13 mouse cellular contexts compared by ENCODE assay signal in the genomic region with DNA sequence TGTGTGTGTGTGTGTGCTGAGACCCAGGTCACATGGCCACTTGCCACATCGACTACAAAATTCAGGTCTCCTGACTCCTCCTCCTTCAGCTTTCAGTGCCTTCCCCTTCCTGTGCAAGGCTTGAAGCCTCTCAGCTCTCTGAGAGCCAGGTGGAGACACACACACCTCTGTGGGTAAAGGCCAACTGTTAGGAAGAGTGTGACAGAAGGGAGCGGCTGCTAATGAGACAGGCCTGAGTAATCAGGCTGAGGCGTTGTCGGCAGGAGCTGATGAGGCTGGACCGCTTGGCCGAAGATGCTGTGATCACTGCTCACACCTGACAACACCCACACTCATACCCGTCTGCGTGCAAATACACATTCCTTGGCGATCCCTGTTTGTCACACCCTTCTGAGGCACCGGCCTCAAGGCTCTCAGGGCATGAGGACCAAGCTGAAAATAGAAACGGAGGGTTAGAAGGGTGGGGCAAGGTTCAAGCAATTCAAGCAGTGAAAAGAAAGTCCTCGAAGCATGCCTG.
DNase-seq lines count a peak whose midpoint lies in the region; ATAC-seq and TF ChIP-seq lines count a peak whose summit lies in the region.
"Had no signal": no experiment of that assay in that cellular context is flagged by ENCODE, and none has a peak within 500 bp of the region (broad histone marks: within the 10 kb centered on the region; RNA-seq: fewer than 3 reads in every experiment).

No protein-coding gene starts in this region.

- 44% methylated on average over 12 of the region's 12 CpGs for WGBS in heart, embryonic 13.5 days
- 93% methylated on average over 12 of the region's 12 CpGs for WGBS in forebrain, embryonic 10.5 days
- 85% methylated on average over 12 of the region's 12 CpGs for WGBS in hindbrain, postnatal 0 days
- WGBS in forebrain, embryonic 16.5 days: 84% methylated on average over 12 of the region's 12 CpGs

- ATAC-seq in heart, embryonic 13.5 days (ENCODE audit: extremely low read depth, insufficient number of reproducible peaks, low FRiP score, low TSS enrichment): no peak
- no peak for ATAC-seq in hindbrain, postnatal 0 days
- no peak for ATAC-seq in forebrain, embryonic 16.5 days
- ATAC-seq: forebrain, embryonic 13.5 days had no signal

- no peak for DNase-seq in heart, adult 9 months (ENCODE audit: low spot score in 2 of 2)
- peak; percentile 74 for DNase-seq in brain, adult 2 months (ENCODE audit: low read depth, low spot score)
- DNase-seq in kidney, adult 8-10 months: peak; percentile 20 to 39
- DNase-seq in lung, postnatal 10 days: peak; percentile 35
- DNase-seq in forebrain, embryonic 10.5 days (ENCODE audit: extremely low spot score, low spot score): no peak
- DNase-seq in hindbrain, postnatal 0 days (ENCODE audit: low spot score): no peak
- DNase-seq: thymus, postnatal 14 days had no signal

- H3K9ac ChIP-seq in heart, embryonic 13.5 days: no peak overlapping the region
- H3K9ac ChIP-seq in hindbrain, postnatal 0 days (replicated peaks; ENCODE audit: low read length): no peak overlapping the region
- no peak overlapping the region for H3K9ac ChIP-seq in forebrain, embryonic 16.5 days (replicated peaks; ENCODE audit: low read depth, low read length)
- H3K9ac ChIP-seq: forebrain, embryonic 13.5 days; hindbrain, embryonic 14.5 days; limb, embryonic 15.5 days had no signal

- H3K4me3 ChIP-seq in heart, embryonic 13.5 days: no peak overlapping the region
- H3K4me3 ChIP-seq in forebrain, embryonic 10.5 days: no peak overlapping the region
- H3K4me3 ChIP-seq in hindbrain, postnatal 0 days (ENCODE audit: low read length): no peak overlapping the region
- H3K4me3 ChIP-seq in forebrain, embryonic 16.5 days (replicated peaks; ENCODE audit: low read length): no peak overlapping the region
- H3K4me3 ChIP-seq: forebrain, embryonic 13.5 days; limb, embryonic 15.5 days; myocyte had no signal

- peak overlapping the region; percentile 8; the same call in 1 of the 2 replicates for H3K27ac ChIP-seq in heart, embryonic 13.5 days (replicated peaks)
- no peak overlapping the region for H3K27ac ChIP-seq in forebrain, embryonic 10.5 days
- H3K27ac ChIP-seq in hindbrain, postnatal 0 days: no peak overlapping the region
- no peak overlapping the region for H3K27ac ChIP-seq in forebrain, embryonic 16.5 days (ENCODE audit: low read length)
- H3K27ac ChIP-seq: forebrain, embryonic 13.5 days; hindbrain, embryonic 14.5 days; limb, embryonic 15.5 days had no signal

- peaks cover 3% of the 10 kb centered on the region; the same call in 1 of the 2 replicates for H3K36me3 ChIP-seq in heart, embryonic 13.5 days
- H3K36me3 ChIP-seq in forebrain, embryonic 10.5 days (replicated peaks): 0 out of 2 replicates have a peak, but pooled peaks cover 2% of the 10 kb centered on the region
- H3K36me3 ChIP-seq in hindbrain, postnatal 0 days (ENCODE audit: insufficient read depth, low read length): no peaks in the 10 kb centered on the region
- H3K36me3 ChIP-seq in forebrain, embryonic 16.5 days (ENCODE audit: control insufficient read depth, insufficient read depth): no peaks in the 10 kb centered on the region
- H3K36me3 ChIP-seq: limb, embryonic 15.5 days had no signal

- H3K9me3 ChIP-seq in heart, embryonic 13.5 days: peaks cover 3% of the 10 kb centered on the region; the same call in 1 of the 2 replicates
- peaks cover 4% of the 10 kb centered on the region; the same call in 1 of the 2 replicates for H3K9me3 ChIP-seq in forebrain, embryonic 10.5 days
- no peaks in the 10 kb centered on the region for H3K9me3 ChIP-seq in hindbrain, postnatal 0 days (ENCODE audit: low read length)
- H3K9me3 ChIP-seq in forebrain, embryonic 16.5 days (ENCODE audit: control insufficient read depth, low read length): peaks cover 3% of the 10 kb centered on the region
- H3K9me3 ChIP-seq: limb, embryonic 15.5 days had no signal

- TF ChIP-seq CTCF in hindbrain, postnatal 0 days (IDR thresholded peaks at IDR 0.05; ENCODE audit: low read depth): no peak

- peaks cover 58% of the 10 kb centered on the region for H3K4me1 ChIP-seq in heart, embryonic 13.5 days
- H3K4me1 ChIP-seq in forebrain, embryonic 10.5 days: peaks cover 21% of the 10 kb centered on the region
- H3K4me1 ChIP-seq in hindbrain, postnatal 0 days (ENCODE audit: insufficient read depth, low read length): peaks cover 5% of the 10 kb centered on the region; the same call in 1 of the 2 replicates
- H3K4me1 ChIP-seq in forebrain, embryonic 16.5 days (replicated peaks; ENCODE audit: control insufficient read depth, insufficient read depth, low read length): peaks cover 6% of the 10 kb centered on the region

- no peaks in the 10 kb centered on the region for H3K27me3 ChIP-seq in heart, embryonic 13.5 days (replicated peaks)
- H3K27me3 ChIP-seq in forebrain, embryonic 10.5 days (ENCODE audit: poor library complexity, severe bottlenecking): no peaks in the 10 kb centered on the region
- H3K27me3 ChIP-seq in hindbrain, postnatal 0 days (ENCODE audit: insufficient read depth, low read length): no peaks in the 10 kb centered on the region
- H3K27me3 ChIP-seq in forebrain, embryonic 16.5 days (replicated peaks; ENCODE audit: control insufficient read depth, insufficient read depth, low read length): no peaks in the 10 kb centered on the region
- H3K27me3 ChIP-seq: forebrain, embryonic 13.5 days; limb, embryonic 15.5 days had no signal

- no peak overlapping the region for H3K4me2 ChIP-seq in heart, embryonic 13.5 days
- H3K4me2 ChIP-seq in hindbrain, postnatal 0 days (ENCODE audit: low read depth, low read length): no peak overlapping the region
- no peak overlapping the region for H3K4me2 ChIP-seq in forebrain, embryonic 16.5 days (ENCODE audit: low read length)
- H3K4me2 ChIP-seq: forebrain, embryonic 13.5 days; hindbrain, embryonic 14.5 days; limb, embryonic 15.5 days had no signal

Comparison
In these comparisons a context has a peak if more than half of its experiments do, and no peak if none do; other contexts are left out.
1. DNase-seq: peak in brain, adult 2 months (single experiment), kidney, adult 8-10 months (2 of 2) and lung, postnatal 10 days (single experiment); none in heart, adult 9 months (0 of 2), forebrain, embryonic 10.5 days (single experiment) and hindbrain, postnatal 0 days (single experiment).